Mouse (Mus musculus): ENCODE measurements around the gene Ankrd9. TPM values are rescaled to one million over a fixed set of nuclear protein-coding genes. Genes with fewer than 3 reads are reported as not detected.

Ankrd9 gene
- total RNA-seq (2021): 1 to 10 TPM; 9.1 to 9.7 TPM
- long read RNA-seq, experiment 1, transcript Ankrd9-202 (3 exons, 2,577 nt): major isoform, 11 of 16 reads
- long read RNA-seq, experiment 1, partial matches to known transcripts: 0 of 16 reads
- long read RNA-seq, experiment 1, other reads (novel, unspliced or antisense): 2 of 16 reads
- long read RNA-seq, experiment 2, transcript Ankrd9-201 (3 exons, 1,706 nt): minor isoform, 9 of 29 reads
- long read RNA-seq, experiment 2, transcript Ankrd9-202 (3 exons, 2,577 nt): major isoform, 15 of 29 reads
- long read RNA-seq, experiment 2, partial matches to known transcripts: 1 of 29 reads
- long read RNA-seq, experiment 2, other reads (novel, unspliced or antisense): 2 of 29 reads

DNA sequence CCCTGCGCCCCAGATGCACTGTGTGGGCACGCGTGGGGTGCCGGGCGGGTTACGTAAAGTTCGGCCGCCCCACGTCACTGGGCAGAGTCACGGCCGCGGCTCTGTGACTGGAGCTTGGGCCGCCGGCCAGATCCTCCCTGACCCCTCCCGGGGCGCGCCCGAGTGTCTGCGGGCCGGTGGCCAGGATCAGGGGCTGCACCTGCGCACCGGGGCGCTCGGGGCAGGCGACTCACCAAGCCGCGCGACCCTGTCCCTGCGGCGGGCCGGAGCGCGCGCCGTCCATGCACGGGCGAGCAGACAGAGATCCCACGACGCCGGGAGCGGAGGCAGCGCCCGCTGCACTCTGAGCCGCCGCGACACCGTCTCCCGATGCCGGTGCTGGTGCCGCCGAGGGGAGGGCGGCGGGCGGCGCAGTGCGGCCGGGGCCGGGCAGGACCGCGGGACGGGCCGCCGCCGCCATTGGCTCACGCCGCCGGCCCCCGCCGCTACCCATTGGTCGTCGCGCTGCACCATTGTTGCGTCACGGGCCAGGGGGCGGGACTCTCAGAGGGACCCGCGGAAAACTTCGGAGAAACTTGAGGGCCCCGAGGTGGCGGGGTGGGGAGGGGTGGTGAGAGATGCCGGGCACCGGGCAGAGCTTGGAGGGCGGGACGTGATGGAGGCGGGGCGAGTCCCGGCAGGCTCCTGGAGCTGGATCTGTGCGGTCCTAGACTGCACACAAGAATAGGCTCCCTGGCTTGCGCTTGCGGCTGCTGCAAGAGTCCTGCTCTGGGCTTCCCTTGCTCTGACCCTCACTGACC is at the start of gene Ankrd9:
TSS of gene Ankrd9 (minus strand) at position 434 of the 800 bp plus-strand sequence.
- peak; percentile 95 to 97 for DNase-seq (ENCODE audit: low spot score in 2 of 2)

DNA sequence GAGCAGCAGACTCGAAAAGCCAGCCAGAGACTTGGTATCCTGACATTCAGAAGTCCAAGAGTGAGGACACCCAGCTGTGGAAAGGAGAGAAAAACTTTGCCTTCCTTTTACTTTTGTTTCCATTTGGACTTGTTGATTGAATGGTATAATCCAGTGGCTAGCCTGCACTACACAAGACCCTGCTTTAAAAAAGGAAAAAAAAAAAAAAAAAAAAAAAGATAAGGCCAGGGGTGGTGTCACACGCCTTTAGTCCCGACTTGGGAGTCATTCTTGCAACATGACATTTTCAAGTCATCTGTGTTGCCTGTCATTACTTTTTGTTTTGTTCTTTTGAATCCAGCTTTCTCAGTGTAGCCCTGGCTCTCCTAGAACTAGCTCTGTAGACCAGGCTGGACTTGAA is 42.7 kb upstream of the Ankrd9 start:
- no peak for DNase-seq (ENCODE audit: low spot score in 2 of 2)

- no peak for DNase-seq (ENCODE audit: low spot score in 2 of 2)
Observed at GRCm38 (mm10) chr12:111021138-111021537, 42.3 kb upstream of the Ankrd9 start.

- DNase-seq (ENCODE audit: low spot score in 2 of 2): no peak
Observed at GRCm38 (mm10) chr12:111019086-111019485, 40.2 kb upstream of the Ankrd9 start.

DNA sequence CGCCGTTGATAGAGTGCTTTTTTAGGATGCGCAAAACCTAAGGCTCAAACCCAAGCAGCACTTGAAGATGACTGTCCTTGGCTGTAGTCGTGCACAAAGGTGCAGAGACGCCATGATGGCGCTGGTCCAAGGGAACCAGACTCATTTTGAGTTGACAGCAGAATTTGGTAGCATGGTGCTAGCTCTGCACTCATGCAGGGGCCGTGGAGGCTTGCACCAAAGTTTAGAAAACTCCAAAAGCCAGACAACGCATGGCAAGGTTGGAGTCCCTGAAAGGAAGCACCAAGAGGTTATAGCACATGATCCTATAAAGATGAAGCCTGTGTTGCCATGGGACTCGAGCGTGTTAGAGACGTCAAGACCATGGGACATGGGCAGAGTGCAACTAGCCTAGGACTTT is 39.2 kb upstream of the Ankrd9 start:
- DNase-seq (ENCODE audit: low spot score in 2 of 2): no peak

- no peak for DNase-seq (ENCODE audit: low spot score in 2 of 2)
Observed at GRCm38 (mm10) chr12:111016807-111017206, 38.0 kb upstream of the Ankrd9 start.

GRCm38 (mm10) chr12:111009615-111010257 is 30.9 kb upstream of the Ankrd9 start:
- no peak for DNase-seq (ENCODE audit: low spot score in 2 of 2)

GRCm38 (mm10) chr12:111008500-111009490 is 30.0 kb upstream of the Ankrd9 start:
- DNase-seq (ENCODE audit: low spot score in 2 of 2): no peak

GRCm38 (mm10) chr12:111007134-111008103 is 28.6 kb upstream of the Ankrd9 start:
- DNase-seq (ENCODE audit: low spot score in 2 of 2): peak in 1 of 2 experiments; percentile 47

GRCm38 (mm10) chr12:111006339-111006738 is 27.5 kb upstream of the Ankrd9 start:
- DNase-seq (ENCODE audit: low spot score in 2 of 2): no peak

- no peak for DNase-seq (ENCODE audit: low spot score in 2 of 2)
Observed at GRCm38 (mm10) chr12:111005803-111006202, 27.0 kb upstream of the Ankrd9 start.

DNA sequence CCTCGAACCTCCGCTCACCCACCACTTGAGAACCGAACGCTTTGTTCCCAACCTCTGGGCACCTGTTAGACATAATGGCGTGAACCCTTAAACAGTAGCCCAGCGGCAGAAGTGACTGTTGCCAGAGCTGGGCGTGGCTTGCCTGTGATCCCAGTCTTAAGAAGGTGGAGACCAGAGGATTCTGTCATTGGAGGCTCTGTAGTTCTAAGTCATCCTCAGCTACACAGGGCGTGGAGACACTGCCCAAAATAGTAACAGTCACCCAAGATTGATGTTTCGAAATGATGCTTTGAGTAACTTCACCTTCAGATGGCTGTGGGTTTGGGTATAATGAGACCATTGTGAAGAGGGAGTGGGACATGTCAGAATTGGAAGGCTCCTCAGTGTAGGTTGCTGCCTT is 25.3 kb upstream of the Ankrd9 start:
- no peak for DNase-seq (ENCODE audit: low spot score in 2 of 2)

DNA sequence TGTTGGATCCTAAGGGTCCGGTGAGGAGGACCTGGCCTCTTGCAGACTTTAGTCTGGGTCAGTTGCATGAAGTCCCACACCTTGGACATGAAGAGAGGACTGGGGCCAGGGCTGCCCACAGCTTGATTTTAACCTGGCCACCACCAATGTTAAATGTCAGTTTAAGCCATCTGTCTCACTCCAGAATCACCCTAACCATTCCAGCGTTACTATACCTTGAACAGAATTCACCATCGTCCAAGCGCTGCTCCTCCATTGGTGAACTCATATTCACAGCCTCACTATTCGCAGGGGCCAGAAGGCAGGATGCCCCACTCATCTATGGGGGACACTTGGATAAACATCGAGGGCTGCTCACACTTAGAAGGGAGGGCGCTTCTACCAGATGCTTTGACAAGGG is 22.1 kb upstream of the Ankrd9 start:
- no peak for DNase-seq (ENCODE audit: low spot score in 2 of 2)

DNA sequence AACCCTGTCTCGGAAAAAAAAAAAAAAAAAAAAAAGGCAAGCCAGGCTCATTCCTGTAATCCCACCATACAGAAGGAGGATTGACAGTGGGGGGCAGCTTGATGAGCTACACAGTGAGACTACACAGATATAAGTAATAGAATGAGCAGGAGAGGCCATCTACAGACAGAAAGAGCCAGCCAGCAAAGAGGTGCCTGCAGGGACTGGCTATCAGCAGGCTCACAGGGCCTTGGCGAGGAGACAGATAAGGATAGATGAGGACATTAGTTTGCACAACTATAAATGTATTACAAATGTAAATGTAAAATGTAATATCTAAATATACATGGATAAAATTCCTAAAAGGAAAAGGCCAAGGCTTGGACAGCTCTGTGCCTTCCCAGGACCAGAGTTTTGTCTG is 21.0 kb upstream of the Ankrd9 start:
- no peak for DNase-seq (ENCODE audit: low spot score in 2 of 2)

DNA sequence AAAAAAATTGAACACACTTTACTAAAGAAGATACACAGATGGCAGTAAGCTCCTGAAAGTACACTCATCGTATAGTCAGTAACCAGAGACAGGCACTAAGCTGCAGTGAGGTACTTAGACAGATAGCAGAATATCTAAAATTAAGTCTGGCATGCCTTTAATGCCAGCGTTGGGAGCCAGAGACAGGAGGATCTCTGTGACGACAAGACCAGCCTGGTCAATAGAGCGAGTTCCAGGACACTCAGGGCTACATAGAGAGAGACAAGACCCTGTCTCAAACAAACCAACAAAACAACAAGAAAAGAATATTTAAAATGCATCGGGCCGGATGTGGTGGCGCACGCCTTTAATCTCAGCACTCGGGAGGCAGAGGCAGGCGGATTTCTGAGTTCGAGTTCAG is 19.3 kb upstream of the Ankrd9 start:
- no peak for DNase-seq (ENCODE audit: low spot score in 2 of 2)

GRCm38 (mm10) chr12:110994666-110995065 is 15.8 kb upstream of the Ankrd9 start:
- no peak for DNase-seq (ENCODE audit: low spot score in 2 of 2)

DNA sequence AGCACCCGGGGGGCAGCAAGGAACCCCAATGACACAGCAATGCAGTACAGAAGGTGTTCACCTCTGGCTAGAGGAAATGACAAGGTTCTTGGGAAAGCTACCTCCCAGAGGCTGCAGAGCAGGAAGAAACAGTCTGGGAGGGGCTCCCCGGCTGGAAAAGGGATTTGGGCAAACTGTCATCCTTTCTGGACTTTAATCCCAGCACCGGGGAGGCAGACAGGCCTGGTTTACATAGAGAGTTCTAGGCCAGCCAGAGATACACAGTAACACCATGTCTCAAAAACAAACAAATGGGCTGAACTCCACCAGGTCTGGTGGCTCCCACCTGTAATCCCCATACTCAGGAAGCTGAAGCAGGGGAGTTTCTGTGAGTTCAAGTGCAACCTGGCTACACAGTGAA is 14.4 kb upstream of the Ankrd9 start:
- no peak for DNase-seq (ENCODE audit: low spot score in 2 of 2)

- no peak for DNase-seq (ENCODE audit: low spot score in 2 of 2)
Observed at GRCm38 (mm10) chr12:110992771-110993170, 13.9 kb upstream of the Ankrd9 start.

DNA sequence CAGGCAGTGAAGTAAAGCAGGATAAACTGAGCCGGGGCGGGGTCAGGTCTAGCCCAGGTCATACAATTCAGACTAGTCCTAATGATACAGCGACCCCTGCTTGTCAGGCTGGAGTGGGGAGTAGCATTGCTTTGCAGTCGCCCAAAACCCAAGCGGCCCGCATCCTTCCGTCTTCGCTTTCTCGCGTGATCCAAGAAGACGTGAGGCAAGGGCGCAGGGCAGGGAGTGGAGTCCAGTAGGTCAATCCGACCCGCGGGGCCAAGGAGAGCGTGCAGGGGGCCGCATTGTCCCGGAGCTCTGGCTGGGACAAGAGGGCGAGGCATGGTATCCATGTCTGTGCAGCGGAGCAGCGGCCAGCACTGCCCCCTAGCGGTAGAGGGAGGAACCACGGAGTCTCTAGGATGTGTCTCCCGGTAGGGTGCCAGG is 13.3 kb upstream of the Ankrd9 start:
- DNase-seq (ENCODE audit: low spot score in 2 of 2): peak; percentile 85 to 86

All from adrenal gland, postnatal 4 days (tissue).